In the genomic region with DNA sequence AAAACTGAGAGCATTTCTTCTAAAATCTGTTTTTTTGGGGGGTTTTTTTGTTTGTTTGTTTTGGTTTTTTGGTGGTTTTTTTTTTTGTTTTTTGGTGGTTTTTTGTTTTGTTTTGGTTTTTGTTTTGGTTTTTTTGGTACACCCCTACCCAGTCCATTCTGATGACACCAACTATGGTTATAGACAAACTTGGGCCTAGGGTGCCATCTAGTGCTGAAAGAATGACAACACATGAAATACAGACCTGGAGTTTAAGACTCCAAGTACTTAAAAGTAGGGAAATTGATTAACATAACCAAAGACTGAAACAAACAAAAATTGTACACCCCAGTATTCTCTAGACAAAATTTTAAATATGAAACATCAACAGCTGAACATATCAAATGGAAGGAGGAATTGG, we compare ENCODE assay signal across 9 mouse cellular contexts.
DNase-seq lines count a peak whose midpoint lies in the region; ATAC-seq and TF ChIP-seq lines count a peak whose summit lies in the region.
"Had no signal": no experiment of that assay in that cellular context is flagged by ENCODE, and none has a peak within 500 bp of the region (broad histone marks: within the 10 kb centered on the region; RNA-seq: fewer than 3 reads in every experiment).

No protein-coding gene starts in this region.

- no peak overlapping the region for H3K4me3 ChIP-seq in forebrain, embryonic 16.5 days (replicated peaks; ENCODE audit: low read length)
- H3K4me3 ChIP-seq: liver, embryonic 13.5 days had no signal

- H3K36me3 ChIP-seq in forebrain, embryonic 16.5 days (ENCODE audit: control insufficient read depth, insufficient read depth): no peaks in the 10 kb centered on the region
- H3K36me3 ChIP-seq: liver, embryonic 13.5 days had no signal

- peak; percentile 4 to 58 for DNase-seq in adrenal gland, adult (ENCODE audit: inconsistent age in 2 of 2, low spot score in 1 of 2)
- DNase-seq in adrenal gland, adult 8-10 months: no peak
- peak; percentile 23 to 55 for DNase-seq in layer of hippocampus, adult 18-20 months (ENCODE audit: low spot score in 2 of 2)
- DNase-seq in layer of hippocampus, adult 9-11 months: no peak
- DNase-seq in brain, embryonic 14.5 days (ENCODE audit: low read depth): peak; percentile 81
- DNase-seq in lung, postnatal 10 days: peak; percentile 50
- DNase-seq: liver, embryonic 13.5 days had no signal

- ATAC-seq in forebrain, embryonic 16.5 days: 0 out of 2 replicates have a peak, but pooled peaks have one; percentile 55
- ATAC-seq in monocyte, adult 5-6 weeks (replicated peaks; ENCODE audit: insufficient number of reproducible peaks, low FRiP score, low TSS enrichment, poor library complexity, severe bottlenecking): no peak

- no peak overlapping the region for H3K9ac ChIP-seq in forebrain, embryonic 16.5 days (replicated peaks; ENCODE audit: low read depth, low read length)
- H3K9ac ChIP-seq: liver, embryonic 13.5 days had no signal

- no peaks in the 10 kb centered on the region for H3K27me3 ChIP-seq in forebrain, embryonic 16.5 days (replicated peaks; ENCODE audit: control insufficient read depth, insufficient read depth, low read length)
- H3K27me3 ChIP-seq: liver, embryonic 13.5 days had no signal

- H3K4me2 ChIP-seq in forebrain, embryonic 16.5 days (ENCODE audit: low read length): no peak overlapping the region
- H3K4me2 ChIP-seq: liver, embryonic 13.5 days had no signal

- no peak for TF ChIP-seq POLR2A in brain, embryonic 14.5 days (IDR thresholded peaks at IDR 0.05; ENCODE audit: borderline replicate concordance, extremely low read depth, insufficient read depth, insufficient read length, poor library complexity, severe bottlenecking)

- H3K9me3 ChIP-seq in forebrain, embryonic 16.5 days (ENCODE audit: control insufficient read depth, low read length): no peaks in the 10 kb centered on the region
- H3K9me3 ChIP-seq: liver, embryonic 13.5 days had no signal

- peak; percentile 57; the same call in 1 of the 2 replicates for TF ChIP-seq CTCF in brain, embryonic 14.5 days (IDR thresholded peaks at IDR 0.05; ENCODE audit: borderline replicate concordance, extremely low read depth, insufficient read depth, insufficient read length)

- no peaks in the 10 kb centered on the region for H3K4me1 ChIP-seq in forebrain, embryonic 16.5 days (replicated peaks; ENCODE audit: control insufficient read depth, insufficient read depth, low read length)
- H3K4me1 ChIP-seq: liver, embryonic 13.5 days had no signal

- no peak overlapping the region for H3K27ac ChIP-seq in forebrain, embryonic 16.5 days (ENCODE audit: low read length)
- H3K27ac ChIP-seq: liver, embryonic 13.5 days had no signal

Comparison
In these comparisons a context has a peak if more than half of its experiments do, and no peak if none do; other contexts are left out.
1. DNase-seq: peak in adrenal gland, adult (2 of 2), layer of hippocampus, adult 18-20 months (2 of 2), brain, embryonic 14.5 days (single experiment) and lung, postnatal 10 days (single experiment); none in adrenal gland, adult 8-10 months (single experiment) and layer of hippocampus, adult 9-11 months (single experiment).